Comparison of ENCODE assay signal across 8 mouse cellular contexts in genomic region chr16:10974037-10974446, GRCm38 (mm10).
DNase-seq lines count a peak whose midpoint lies in the region; ATAC-seq and TF ChIP-seq lines count a peak whose summit lies in the region.

No protein-coding gene starts in this region.

- no peak overlapping the region for H3K4me2 ChIP-seq in liver, embryonic 12.5 days
- no peak overlapping the region for H3K4me2 ChIP-seq in liver, embryonic 16.5 days (ENCODE audit: low read depth, low read length)
- no peak overlapping the region for H3K4me2 ChIP-seq in intestine, postnatal 0 days (replicated peaks; ENCODE audit: low read depth)

- DNase-seq in liver, adult 2 months (ENCODE audit: extremely low read depth, low read depth, low spot score) = peak; percentile 95
- DNase-seq in embryo, embryonic 11 days = peak; percentile 25
- DNase-seq in heart, postnatal 36 days = peak; percentile 47 to 67
- peak; percentile 41 to 79 for DNase-seq in urinary bladder, postnatal 36 days (ENCODE audit: low spot score in 2 of 2)
- DNase-seq in thymus, postnatal 0 days (ENCODE audit: low spot score) = no peak

- no peak for TF ChIP-seq CTCF in liver, adult 2 months (IDR thresholded peaks at IDR 0.05; ENCODE audit: low read depth, low read length)
- TF ChIP-seq CTCF in intestine, postnatal 0 days (IDR thresholded peaks at IDR 0.05; ENCODE audit: low read depth) = no peak

- no peaks in the 10 kb centered on the region for H3K36me3 ChIP-seq in liver, adult 2 months (ENCODE audit: control insufficient read depth, insufficient read depth, low read length)
- no peaks in the 10 kb centered on the region for H3K36me3 ChIP-seq in liver, embryonic 12.5 days
- no peaks in the 10 kb centered on the region for H3K36me3 ChIP-seq in liver, embryonic 16.5 days (ENCODE audit: control insufficient read depth, insufficient read depth)
- H3K36me3 ChIP-seq in intestine, postnatal 0 days (ENCODE audit: control insufficient read depth, insufficient read depth) = peaks cover 8% of the 10 kb centered on the region

- no peak overlapping the region for H3K9ac ChIP-seq in liver, adult 2 months (ENCODE audit: low read depth, low read length)
- H3K9ac ChIP-seq in liver, embryonic 12.5 days = no peak overlapping the region
- no peak overlapping the region for H3K9ac ChIP-seq in liver, embryonic 16.5 days (ENCODE audit: low read depth, low read length)
- no peak overlapping the region for H3K9ac ChIP-seq in intestine, postnatal 0 days (ENCODE audit: low read depth, low read length)

- no peak for ATAC-seq in liver, embryonic 12.5 days
- peak; percentile 30 for ATAC-seq in liver, embryonic 16.5 days (ENCODE audit: low read depth)
- no peak for ATAC-seq in intestine, postnatal 0 days

- H3K27me3 ChIP-seq in liver, adult 2 months (ENCODE audit: control insufficient read depth, insufficient read depth, low read length) = no peaks in the 10 kb centered on the region
- no peaks in the 10 kb centered on the region for H3K27me3 ChIP-seq in liver, embryonic 12.5 days (replicated peaks)
- no peaks in the 10 kb centered on the region for H3K27me3 ChIP-seq in liver, embryonic 16.5 days (ENCODE audit: control insufficient read depth, insufficient read depth, low read depth, low read length)
- no peaks in the 10 kb centered on the region for H3K27me3 ChIP-seq in intestine, postnatal 0 days (replicated peaks; ENCODE audit: control insufficient read depth, insufficient read depth, low read length)

- H3K9me3 ChIP-seq in liver, embryonic 12.5 days (replicated peaks) = no peaks in the 10 kb centered on the region
- H3K9me3 ChIP-seq in liver, embryonic 16.5 days (replicated peaks; ENCODE audit: control insufficient read depth, low read length) = no peaks in the 10 kb centered on the region
- H3K9me3 ChIP-seq in intestine, postnatal 0 days (ENCODE audit: control insufficient read depth) = no peaks in the 10 kb centered on the region

- 7% methylated on average over 3 of the region's 3 CpGs for WGBS in liver, adult 2 months
- 57% methylated on average over 3 of the region's 3 CpGs for WGBS in liver, embryonic 12.5 days (ENCODE audit: insufficient replicate concordance)
- WGBS in liver, embryonic 16.5 days (ENCODE audit: insufficient replicate concordance) = 51% methylated on average over 3 of the region's 3 CpGs
- 36% methylated on average over 3 of the region's 3 CpGs for WGBS in intestine, postnatal 0 days

- no peak overlapping the region for H3K4me3 ChIP-seq in liver, adult 2 months (ENCODE audit: insufficient read depth, low read depth, low read length)
- no peak overlapping the region for H3K4me3 ChIP-seq in liver, embryonic 12.5 days
- no peak overlapping the region for H3K4me3 ChIP-seq in liver, embryonic 16.5 days (ENCODE audit: low read depth, low read length)
- no peak overlapping the region for H3K4me3 ChIP-seq in intestine, postnatal 0 days (ENCODE audit: low read depth, low read length)

- peak overlapping the region; percentile 34; the same call in 1 of the 2 replicates for H3K27ac ChIP-seq in liver, adult 2 months (replicated peaks; ENCODE audit: insufficient read depth, low read depth, low read length)
- no peak overlapping the region for H3K27ac ChIP-seq in liver, embryonic 12.5 days
- peak overlapping the region; percentile 60 for H3K27ac ChIP-seq in liver, embryonic 16.5 days (ENCODE audit: low read length)
- H3K27ac ChIP-seq in intestine, postnatal 0 days (ENCODE audit: low read depth, low read length) = no peak overlapping the region

- peaks cover 63% of the 10 kb centered on the region for H3K4me1 ChIP-seq in liver, adult 2 months (ENCODE audit: control insufficient read depth, insufficient read depth, low read length)
- peaks cover 56% of the 10 kb centered on the region for H3K4me1 ChIP-seq in liver, embryonic 12.5 days
- peaks cover 50% of the 10 kb centered on the region for H3K4me1 ChIP-seq in liver, embryonic 16.5 days (ENCODE audit: control insufficient read depth, low read depth, low read length)
- 0 out of 2 replicates have a peak, but pooled peaks cover 3% of the 10 kb centered on the region for H3K4me1 ChIP-seq in intestine, postnatal 0 days (replicated peaks; ENCODE audit: control insufficient read depth, insufficient read depth, low read length)

- H3K79me2 ChIP-seq in liver, adult 2 months (ENCODE audit: control insufficient read depth, insufficient read depth, low read length) = peaks cover 44% of the 10 kb centered on the region; the same call in 1 of the 2 replicates

- no peak for TF ChIP-seq POLR2A in liver, adult 2 months (IDR thresholded peaks at IDR 0.05; ENCODE audit: extremely low read depth, insufficient read depth, low read length)

- intact Hi-C loops in heart, postnatal 36 days (cut with DNase I) = no loop called here

Comparison
In these comparisons a context has a peak if more than half of its experiments do, and no peak if none do; other contexts are left out.
1. H3K27ac ChIP-seq: peak in liver, adult 2 months (single experiment) and liver, embryonic 16.5 days (single experiment); none in liver, embryonic 12.5 days (single experiment) and intestine, postnatal 0 days (single experiment).